Mouse (Mus musculus): ENCODE results near the gene Ddx39b. TPM values are rescaled to one million over a fixed set of nuclear protein-coding genes. Genes with fewer than 3 reads are reported as not detected.

The Ddx39b gene
- total and polyA plus RNA-seq, 2 experiments = 37.0 to 103 TPM

GRCm38 (mm10) chr17:35247144-35247543 is 5.6 kb downstream of the Ddx39b start:
- WGBS = 84% methylated on average over 7 of the region's 7 CpGs
- peaks cover 10% of the 10 kb centered on the region for H3K4me1 ChIP-seq (ENCODE audit: control insufficient read depth, insufficient read depth, low read length)
- TF ChIP-seq CTCF (IDR thresholded peaks at IDR 0.05; ENCODE audit: low read depth, low read length) (no peak), POLR2A (IDR thresholded peaks at IDR 0.05; ENCODE audit: extremely low read depth, insufficient read depth, low read length) (no peak)
- no peaks in the 10 kb centered on the region for H3K27me3 ChIP-seq (ENCODE audit: control insufficient read depth, insufficient read depth, low read length)
- H3K9ac ChIP-seq (ENCODE audit: low read depth, low read length) = no peak overlapping the region
- peaks cover 24% of the 10 kb centered on the region for H3K79me2 ChIP-seq (ENCODE audit: control insufficient read depth, insufficient read depth, low read length)
- H3K4me3 ChIP-seq (ENCODE audit: insufficient read depth, low read depth, low read length) = no peak overlapping the region
- no peak for DNase-seq (ENCODE audit: extremely low read depth, low read depth, low spot score)
- peaks cover 65% of the 10 kb centered on the region for H3K36me3 ChIP-seq (ENCODE audit: control insufficient read depth, insufficient read depth, low read length)
- H3K27ac ChIP-seq (replicated peaks; ENCODE audit: insufficient read depth, low read depth, low read length) = no peak overlapping the region

- no peak overlapping the region for H3K9ac ChIP-seq (ENCODE audit: low read depth, low read length)
- no peak overlapping the region for H3K4me3 ChIP-seq (ENCODE audit: insufficient read depth, low read depth, low read length)
- no peak for DNase-seq (ENCODE audit: extremely low read depth, low read depth, low spot score)
- peaks cover 64% of the 10 kb centered on the region for H3K36me3 ChIP-seq (ENCODE audit: control insufficient read depth, insufficient read depth, low read length)
- TF ChIP-seq POLR2A (IDR thresholded peaks at IDR 0.05; ENCODE audit: extremely low read depth, insufficient read depth, low read length) (no peak), CTCF (IDR thresholded peaks at IDR 0.05; ENCODE audit: low read depth, low read length) (no peak)
- no peak overlapping the region for H3K27ac ChIP-seq (replicated peaks; ENCODE audit: insufficient read depth, low read depth, low read length)
- peaks cover 6% of the 10 kb centered on the region; the same call in 1 of the 2 replicates for H3K79me2 ChIP-seq (ENCODE audit: control insufficient read depth, insufficient read depth, low read length)
- H3K27me3 ChIP-seq (ENCODE audit: control insufficient read depth, insufficient read depth, low read length) = no peaks in the 10 kb centered on the region
- H3K4me1 ChIP-seq (ENCODE audit: control insufficient read depth, insufficient read depth, low read length) = no peaks in the 10 kb centered on the region
- 87% methylated on average over 14 of the region's 14 CpGs for WGBS
Observed at GRCm38 (mm10) chr17:35248986-35249385, 7.4 kb downstream of the Ddx39b start.

GRCm38 (mm10) chr17:35249451-35250197 is 8.1 kb downstream of the Ddx39b start:
- H3K4me3 ChIP-seq (ENCODE audit: insufficient read depth, low read depth, low read length) = no peak overlapping the region
- no peaks in the 10 kb centered on the region for H3K27me3 ChIP-seq (ENCODE audit: control insufficient read depth, insufficient read depth, low read length)
- no peak for TF ChIP-seq POLR2A (IDR thresholded peaks at IDR 0.05; ENCODE audit: extremely low read depth, insufficient read depth, low read length)
- TF ChIP-seq CTCF (IDR thresholded peaks at IDR 0.05; ENCODE audit: low read depth, low read length) = no peak
- no peak overlapping the region for H3K9ac ChIP-seq (ENCODE audit: low read depth, low read length)
- H3K27ac ChIP-seq (replicated peaks; ENCODE audit: insufficient read depth, low read depth, low read length) = no peak overlapping the region
- H3K36me3 ChIP-seq (ENCODE audit: control insufficient read depth, insufficient read depth, low read length) = peaks cover 58% of the 10 kb centered on the region
- 81% methylated on average over 19 of the region's 19 CpGs for WGBS
- no peaks in the 10 kb centered on the region for H3K4me1 ChIP-seq (ENCODE audit: control insufficient read depth, insufficient read depth, low read length)
- DNase-seq (ENCODE audit: extremely low read depth, low read depth, low spot score) = no peak
- peaks cover under 1% of the 10 kb centered on the region; the same call in 1 of the 2 replicates for H3K79me2 ChIP-seq (ENCODE audit: control insufficient read depth, insufficient read depth, low read length)

- Histone ChIP-seq H3K27me3 (ENCODE audit: control insufficient read depth, insufficient read depth, low read length) (no peaks in the 10 kb centered on the region), H3K27ac (replicated peaks; ENCODE audit: insufficient read depth, low read depth, low read length) (no peak overlapping the region), H3K4me3 (ENCODE audit: insufficient read depth, low read depth, low read length) (no peak overlapping the region), H3K9ac (ENCODE audit: low read depth, low read length) (no peak overlapping the region), H3K4me1 (ENCODE audit: control insufficient read depth, insufficient read depth, low read length) (no peaks in the 10 kb centered on the region), H3K79me2 (ENCODE audit: control insufficient read depth, insufficient read depth, low read length) (no peaks in the 10 kb centered on the region; the same call in 1 of the 2 replicates), H3K36me3 (ENCODE audit: control insufficient read depth, insufficient read depth, low read length) (peaks cover 50% of the 10 kb centered on the region)
- 93% methylated on average over 3 of the region's 3 CpGs for WGBS
- no peak for TF ChIP-seq CTCF (IDR thresholded peaks at IDR 0.05; ENCODE audit: low read depth, low read length)
- no peak for TF ChIP-seq POLR2A (IDR thresholded peaks at IDR 0.05; ENCODE audit: extremely low read depth, insufficient read depth, low read length)
- no peak for DNase-seq (ENCODE audit: extremely low read depth, low read depth, low spot score)
Observed at GRCm38 (mm10) chr17:35250348-35251120, 9.0 kb downstream of the Ddx39b start.

- peak; percentile 69 for DNase-seq (ENCODE audit: extremely low read depth, low read depth, low spot score)
- no peak overlapping the region for H3K27ac ChIP-seq (replicated peaks; ENCODE audit: insufficient read depth, low read depth, low read length)
- H3K79me2 ChIP-seq (ENCODE audit: control insufficient read depth, insufficient read depth, low read length) = no peaks in the 10 kb centered on the region
- no peaks in the 10 kb centered on the region for H3K4me1 ChIP-seq (ENCODE audit: control insufficient read depth, insufficient read depth, low read length)
- TF ChIP-seq POLR2A (IDR thresholded peaks at IDR 0.05; ENCODE audit: extremely low read depth, insufficient read depth, low read length) (no peak), CTCF (IDR thresholded peaks at IDR 0.05; ENCODE audit: low read depth, low read length) (no peak)
- WGBS = 59% methylated on average over 15 of the region's 15 CpGs
- H3K4me3 ChIP-seq (ENCODE audit: insufficient read depth, low read depth, low read length) = no peak overlapping the region
- H3K27me3 ChIP-seq (ENCODE audit: control insufficient read depth, insufficient read depth, low read length) = no peaks in the 10 kb centered on the region
- H3K36me3 ChIP-seq (ENCODE audit: control insufficient read depth, insufficient read depth, low read length) = peaks cover 44% of the 10 kb centered on the region
- no peak overlapping the region for H3K9ac ChIP-seq (ENCODE audit: low read depth, low read length)
Observed at GRCm38 (mm10) chr17:35251162-35251719, 9.7 kb downstream of the Ddx39b start.
